Mouse (Mus musculus) olfactory bulb, adult 2 months (tissue): ENCODE data around the gene Jun. TPM values are rescaled to one million over a fixed set of nuclear protein-coding genes. Genes with fewer than 3 reads are reported as not detected.

Experiments used
- H3K27ac ChIP-seq: fragments of 200-500 bp; 2 replicates; pipeline ENCODE4 v1.5.1; 2012; ENCODE audit warnings: low read depth, low read length; ENCODE audit not compliant: insufficient read depth
- H3K4me1 ChIP-seq: fragments of 200-500 bp; 2 replicates; pipeline ENCODE4 v1.6.1; 2012; ENCODE audit warnings: low read length; ENCODE audit not compliant: control insufficient read depth, insufficient read depth
- H3K4me3 ChIP-seq: fragments of 200-500 bp; 2 replicates; pipeline ENCODE4 v1.5.1; 2012; ENCODE audit warnings: mild to moderate bottlenecking, low read depth, low read length, moderate library complexity; ENCODE audit not compliant: insufficient read depth
- CTCF ChIP-seq: fragments of 200-500 bp; IDR thresholded peaks from 2 replicates; pipeline ENCODE4 v1.5.1; 2012; ENCODE audit warnings: low read depth, mild to moderate bottlenecking, low read length, moderate library complexity; ENCODE audit not compliant: insufficient read depth
- POLR2A ChIP-seq: fragments of 200-500 bp; IDR thresholded peaks from 2 replicates; pipeline ENCODE4 v1.6.1; 2012; ENCODE audit warnings: mild to moderate bottlenecking, low read depth, low read length, moderate library complexity; ENCODE audit not compliant: insufficient read depth
- WGBS: fragments of 180-500 bp; shearing (Covaris S2); methylation state at CpG from one replicate; pipeline ENCODE4 v1.1.7; 2018; 5-methylcytosine and 5-hydroxymethylcytosine counted together
- polyA plus RNA-seq: library from polyadenylated mRNA; stranded (reverse); fragments of >200 nt; gene quantifications from 2 replicates; pipeline ENCODE4 v1.2.4, GENCODE M21; 2012; ENCODE audit warnings: low replicate concordance; ENCODE audit not compliant: missing spikeins, insufficient read depth, insufficient read length

Gene Jun
- polyA plus RNA-seq, 1 experiment, result not detected

DNA sequence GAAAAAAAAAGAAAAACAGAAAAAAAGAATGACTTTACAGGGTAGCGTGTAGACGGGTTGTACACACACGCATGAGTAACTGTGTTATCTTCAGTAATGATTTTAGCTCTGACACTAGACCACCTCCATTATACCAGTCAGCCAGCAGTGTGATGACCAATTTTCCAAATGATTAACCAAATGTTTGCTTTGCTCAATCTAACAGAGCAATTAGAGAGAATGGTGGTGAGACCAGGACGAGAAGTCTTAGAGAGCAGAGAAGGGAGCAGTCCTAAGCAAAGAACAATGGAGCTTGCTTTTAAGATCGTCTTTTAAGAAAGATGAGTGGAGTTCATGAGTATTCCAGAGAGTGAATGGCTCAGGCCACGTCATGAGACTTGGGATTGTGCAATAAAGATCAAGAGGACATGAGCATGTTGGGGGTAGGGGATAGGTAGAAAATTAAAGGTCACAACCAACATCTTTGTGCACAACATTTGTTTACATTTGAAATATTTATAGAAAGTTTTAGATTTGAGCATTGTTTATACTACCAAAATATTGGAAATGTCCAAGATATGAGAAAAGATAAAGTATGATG is 46.7 kb downstream of the Jun start:
- TF ChIP-seq CTCF, result no peak
- no peak for TF ChIP-seq POLR2A
- H3K4me1 ChIP-seq, result no peaks in the 10 kb centered on the region
- WGBS, result 82% methylated on average over 6 of the region's 6 CpGs
- H3K4me3 ChIP-seq, result no peak overlapping the region
- no peak overlapping the region for H3K27ac ChIP-seq

DNA sequence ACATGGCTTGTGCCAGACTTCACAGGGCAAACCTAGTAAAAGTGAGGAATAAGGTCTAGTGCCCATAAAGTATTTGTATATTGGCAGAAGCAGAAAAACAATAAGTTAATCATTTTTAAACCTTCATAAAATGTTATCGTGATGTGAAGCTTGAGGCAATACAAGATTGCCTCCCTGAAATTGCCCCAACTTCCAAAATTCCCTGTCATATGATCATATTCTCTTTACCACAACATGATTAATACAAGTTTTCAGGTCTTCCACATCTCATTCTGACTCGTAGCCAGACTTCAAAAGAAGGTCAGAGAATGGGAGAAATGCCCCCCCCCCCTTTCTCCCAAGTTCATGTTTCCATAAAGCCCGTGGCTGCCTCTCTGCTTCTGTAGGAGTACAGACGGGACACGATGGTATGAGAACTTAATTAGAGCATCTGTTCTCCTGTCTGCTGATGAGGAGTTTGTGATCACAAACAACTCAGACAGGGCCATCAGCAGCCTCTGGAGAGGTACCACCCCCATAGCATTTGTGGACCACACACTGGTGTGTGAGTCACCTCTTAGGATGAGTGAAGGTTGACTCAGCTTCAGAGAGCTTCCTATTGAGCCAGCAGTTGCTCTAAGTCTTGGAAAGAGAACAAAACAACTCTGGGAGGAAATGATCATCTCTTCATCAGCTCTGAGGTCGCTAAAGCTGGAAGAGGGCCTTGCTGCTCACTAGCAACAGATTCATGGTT is 50.8 kb downstream of the Jun start:
- Histone ChIP-seq H3K4me3 (no peak overlapping the region), H3K4me1 (no peaks in the 10 kb centered on the region), H3K27ac (no peak overlapping the region)
- TF ChIP-seq CTCF (no peak), POLR2A (no peak)
- 42% methylated on average over 6 of the region's 6 CpGs for WGBS

DNA sequence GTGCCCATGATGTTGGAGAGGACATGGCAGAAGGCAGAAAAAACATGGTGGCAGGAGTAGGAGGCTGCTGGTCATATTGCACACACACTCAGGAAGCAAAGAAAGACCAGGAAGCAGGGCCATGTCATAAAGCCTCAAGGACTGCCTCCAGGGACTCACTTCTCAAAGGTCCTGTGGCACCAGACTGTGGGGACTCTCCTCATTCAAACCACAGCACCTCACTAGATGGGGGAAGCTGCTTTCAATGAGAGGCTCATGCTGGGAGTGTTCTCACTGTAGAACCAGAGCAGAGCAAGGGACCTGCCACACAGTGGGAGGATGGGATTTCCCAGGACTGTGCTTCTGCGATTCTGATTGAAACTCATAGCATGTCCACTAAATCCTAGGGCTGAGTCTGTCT is 51.9 kb downstream of the Jun start:
- Histone ChIP-seq H3K4me1 (no peaks in the 10 kb centered on the region), H3K27ac (no peak overlapping the region), H3K4me3 (no peak overlapping the region)
- TF ChIP-seq CTCF (no peak), POLR2A (no peak)
- WGBS, result 86% methylated on average over 1 of the region's 1 CpGs

DNA sequence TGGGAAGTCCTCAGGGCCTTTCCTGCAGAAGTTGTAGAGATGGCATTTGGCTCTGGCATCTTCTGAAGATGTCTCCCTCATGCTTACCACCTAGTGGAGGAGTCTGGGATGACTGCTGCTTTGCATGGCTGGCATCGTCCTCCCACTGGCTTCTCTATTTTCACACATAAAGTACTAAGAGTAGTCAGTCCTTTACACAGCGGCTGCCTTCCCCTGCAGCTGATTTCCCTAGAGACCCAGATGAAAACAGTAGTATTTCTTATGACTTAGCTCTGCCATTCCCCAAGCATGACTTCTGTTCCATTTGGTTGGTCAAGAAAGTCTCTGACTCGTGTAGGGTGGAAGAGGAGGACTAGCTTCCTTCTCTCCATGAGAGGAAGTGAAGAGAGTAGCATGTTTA is 52.8 kb downstream of the Jun start:
- Histone ChIP-seq H3K4me3 (no peak overlapping the region), H3K27ac (no peak overlapping the region), H3K4me1 (no peaks in the 10 kb centered on the region)
- WGBS, result 53% methylated on average over 3 of the region's 3 CpGs
- no peak for TF ChIP-seq POLR2A

Other genes with a start within 250 kb of the Jun start
- gene Eqtn, start 123.4 kb downstream of the Jun start, polyA plus RNA-seq, result not detected in 2 replicates
- gene Mysm1, start 73.1 kb downstream of the Jun start, polyA plus RNA-seq, result 80.6 TPM in 1 of 2 replicates, not detected in the other